Mouse (Mus musculus) adrenal gland, adult (tissue): Measurements from ENCODE around the gene Cdk18.

Source experiments
- DNase-seq, 2 experiments: peaks; one replicate each; pipeline ENCODE4 v3.0.0; 2022 to 2023; ENCODE audit warnings: low spot score in 1 of 2; ENCODE audit not compliant: inconsistent age in 2 of 2

The Cdk18 gene

GRCm38 (mm10) chr1:132065475-132066172 is 73.9 kb downstream of the Cdk18 start:
- DNase-seq, result no peak

GRCm38 (mm10) chr1:132065001-132065400 is 74.5 kb downstream of the Cdk18 start:
- DNase-seq, result peak in 1 of 2 experiments; percentile 67

GRCm38 (mm10) chr1:132063096-132063495 is 76.4 kb downstream of the Cdk18 start:
- DNase-seq, result peak; percentile 64 to 79
